Mouse (Mus musculus): Measurements from ENCODE around the gene Prss48.

GRCm38 (mm10) chr3:86028658-86029375 is 26.5 kb upstream of the Prss48 start:
- TF ChIP-seq CTCF (IDR thresholded peaks at IDR 0.05; ENCODE audit: extremely low read depth, insufficient read length, insufficient replicate concordance, low read depth, low read length) (no peak), POLR2A (IDR thresholded peaks at IDR 0.05; ENCODE audit: low read depth, low read length) (no peak)

All from small intestine, adult 2 months (tissue).